Mouse (Mus musculus) hindbrain, embryonic 13.5 days (tissue): ENCODE results near the gene Dusp10. TPM values are rescaled to one million over a fixed set of nuclear protein-coding genes. Genes with fewer than 3 reads are reported as not detected.

ENCODE experiments used
- polyA plus RNA-seq: library from polyadenylated mRNA; unstranded; fragments of >200 nt; fragmentation: Nextera tagmentation; extraction: Ambion mirVana; gene quantifications from 2 replicates; pipeline ENCODE4 v1.2.1, GENCODE M21; 2015

Dusp10 gene
- polyA plus RNA-seq, 1 experiment from 2014 or later = 4.7 TPM

Other genes starting within 250 kb of the Dusp10 start
- gene 1700056E22Rik, start 21.0 kb downstream of the Dusp10 start, polyA plus RNA-seq = 1.3 TPM in 2 replicates